In genomic region chr8:87836866-87837265, GRCm38 (mm10) we compare ENCODE assay signal across 8 mouse cellular contexts.
DNase-seq lines count a peak whose midpoint lies in the region; ATAC-seq lines count a peak whose summit lies in the region.
"Had no signal": no experiment of that assay in that cellular context is flagged by ENCODE, and none has a peak within 500 bp of the region (broad histone marks: within the 10 kb centered on the region; RNA-seq: fewer than 3 reads in every experiment).

No protein-coding gene starts in this region.

- H3K36me3 ChIP-seq in forebrain, embryonic 14.5 days (ENCODE audit: control insufficient read depth, insufficient read depth, low read length), result no peaks in the 10 kb centered on the region
- H3K36me3 ChIP-seq in heart, embryonic 16.5 days (ENCODE audit: control insufficient read depth, insufficient read depth), result no peaks in the 10 kb centered on the region
- H3K36me3 ChIP-seq in lung, embryonic 15.5 days, result no peaks in the 10 kb centered on the region

- peak; percentile 93 for ATAC-seq in forebrain, embryonic 14.5 days
- ATAC-seq in heart, embryonic 16.5 days (replicated peaks; ENCODE audit: extremely low read depth, insufficient read depth, low FRiP score), result peak; percentile 73
- ATAC-seq in lung, embryonic 15.5 days (ENCODE audit: borderline replicate concordance, extremely low read depth, low FRiP score, low TSS enrichment), result peak; percentile 91
- ATAC-seq in megakaryocyte, adult 5-6 weeks (ENCODE audit: poor library complexity, severe bottlenecking), result no peak

- WGBS in forebrain, embryonic 14.5 days, result 1% methylated on average over 16 of the region's 16 CpGs
- WGBS in heart, embryonic 16.5 days, result 29% methylated on average over 16 of the region's 16 CpGs
- WGBS in lung, embryonic 15.5 days, result 15% methylated on average over 16 of the region's 16 CpGs

- DNase-seq in embryo, embryonic 11.5 days (ENCODE audit: low read depth, low spot score), result peak; percentile 73
- peak; percentile 96 for DNase-seq in forebrain, embryonic 14.5 days (ENCODE audit: low spot score)
- DNase-seq in kidney, postnatal 36 days, result peak; percentile 15 to 21
- peak; percentile 87 for DNase-seq in retina, embryonic 14.5 days (ENCODE audit: low spot score)

- H3K9me3 ChIP-seq in forebrain, embryonic 14.5 days (replicated peaks; ENCODE audit: control insufficient read depth, low read length), result no peaks in the 10 kb centered on the region
- no peaks in the 10 kb centered on the region for H3K9me3 ChIP-seq in heart, embryonic 16.5 days (replicated peaks; ENCODE audit: control insufficient read depth, low read length)
- no peaks in the 10 kb centered on the region for H3K9me3 ChIP-seq in lung, embryonic 15.5 days

- peak overlapping the region; percentile 45 for H3K9ac ChIP-seq in forebrain, embryonic 14.5 days (ENCODE audit: low read length)
- H3K9ac ChIP-seq in heart, embryonic 16.5 days (ENCODE audit: low read length), result no peak overlapping the region
- no peak overlapping the region for H3K9ac ChIP-seq in lung, embryonic 15.5 days

- H3K4me3 ChIP-seq in forebrain, embryonic 14.5 days (ENCODE audit: low read depth, low read length), result no peak overlapping the region
- peak overlapping the region; percentile 20 for H3K4me3 ChIP-seq in heart, embryonic 16.5 days (ENCODE audit: low read length)
- no peak overlapping the region for H3K4me3 ChIP-seq in lung, embryonic 15.5 days

- H3K27me3 ChIP-seq in forebrain, embryonic 14.5 days (replicated peaks; ENCODE audit: control insufficient read depth, insufficient read depth, low read length), result no peaks in the 10 kb centered on the region
- H3K27me3 ChIP-seq in heart, embryonic 16.5 days (ENCODE audit: control insufficient read depth, insufficient read depth, low read length), result no peaks in the 10 kb centered on the region
- no peaks in the 10 kb centered on the region for H3K27me3 ChIP-seq in lung, embryonic 15.5 days

- H3K4me2 ChIP-seq in forebrain, embryonic 14.5 days (ENCODE audit: low read length), result peak overlapping the region; percentile 38
- H3K4me2 ChIP-seq in heart, embryonic 16.5 days (ENCODE audit: low read depth, low read length), result peak overlapping the region; percentile 47
- peak overlapping the region; percentile 21 for H3K4me2 ChIP-seq in lung, embryonic 15.5 days

- H3K4me1 ChIP-seq in forebrain, embryonic 14.5 days (ENCODE audit: control insufficient read depth, insufficient read depth, low read length), result peaks cover 68% of the 10 kb centered on the region
- H3K4me1 ChIP-seq in heart, embryonic 16.5 days (ENCODE audit: control insufficient read depth, insufficient read depth, low read length), result peaks cover 40% of the 10 kb centered on the region
- H3K4me1 ChIP-seq in lung, embryonic 15.5 days, result peaks cover 63% of the 10 kb centered on the region

- H3K27ac ChIP-seq in forebrain, embryonic 14.5 days (ENCODE audit: low read depth, low read length), result peak overlapping the region; percentile 78
- H3K27ac ChIP-seq in heart, embryonic 16.5 days (ENCODE audit: low read length), result peak overlapping the region; percentile 15; the same call in 1 of the 2 replicates
- peak overlapping the region; percentile 94 for H3K27ac ChIP-seq in lung, embryonic 15.5 days
- H3K27ac ChIP-seq: macrophage had no signal

Comparison
In these comparisons a context has a peak if more than half of its experiments do, and no peak if none do; other contexts are left out.
1. DNase-seq: peak in every context shown above with its lines; median percentile 96 in forebrain, embryonic 14.5 days; 87 in retina, embryonic 14.5 days; 73 in embryo, embryonic 11.5 days; 18 in kidney, postnatal 36 days.
2. H3K27ac ChIP-seq: peak in every context shown above with its lines; median percentile 94 in lung, embryonic 15.5 days; 78 in forebrain, embryonic 14.5 days; 15 in heart, embryonic 16.5 days.